Mouse (Mus musculus): ENCODE data around the gene Asb5.

- TF ChIP-seq POLR2A (IDR thresholded peaks at IDR 0.05; ENCODE audit: extremely low read depth, insufficient read depth, low read length) = no peak
- no peak for TF ChIP-seq CTCF (IDR thresholded peaks at IDR 0.05; ENCODE audit: low read depth, low read length)
Observed at GRCm38 (mm10) chr8:54597386-54597785, 68.0 kb downstream of the Asb5 start.

All from liver, adult 2 months (tissue).